Mouse (Mus musculus) erythroid progenitor cell, adult 5-6 weeks (primary cell): ENCODE results near the gene Prkab1. TPM values are rescaled to one million over a fixed set of nuclear protein-coding genes. Genes with fewer than 3 reads are reported as not detected.

Experiments used
- ATAC-seq: replicated peaks from 2 replicates; pipeline ENCODE4 v1.8.0; 2016; ENCODE audit warnings: moderate number of reproducible peaks, mild to moderate bottlenecking, moderate TSS enrichment, inconsistent platforms; ENCODE audit not compliant: poor library complexity, low FRiP score, severe bottlenecking
- total RNA-seq, 2 experiments: library from RNA; stranded (forward) in 1 of 2; stranded (reverse) in 1 of 2; fragments of 150-400 nt in 1 of 2; fragments of 186-747, 209-891 nt in 1 of 2; gene quantifications; 2 replicates each; pipeline versions ENCODE4 v1.2.3 to v1.2.4; 2015 to 2017; ENCODE audit warnings: low replicate concordance in 2 of 2

Prkab1 gene
- total RNA-seq, 2 experiments from 2014 or later = 73.6 to 152 TPM

DNA sequence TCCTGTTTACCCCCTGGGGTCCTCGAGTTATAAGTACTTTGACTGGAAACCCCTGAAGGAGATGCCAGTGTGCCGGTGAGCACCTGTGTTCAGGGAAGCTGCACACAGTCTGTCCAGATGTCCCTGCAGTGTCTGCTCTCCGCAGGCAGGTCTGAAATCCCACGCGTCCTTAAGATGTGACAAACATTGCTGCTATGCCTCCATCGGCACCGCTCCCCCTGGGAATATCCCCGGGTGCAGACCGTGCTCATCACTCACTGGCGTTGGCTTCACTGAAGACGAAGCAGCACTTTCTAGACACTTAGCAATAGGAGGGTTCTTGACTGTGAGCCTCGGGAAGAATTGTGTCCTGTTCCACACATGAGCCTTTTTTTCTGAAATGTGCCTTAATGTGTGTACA lies 37.0 kb downstream of the Prkab1 start:
- no peak for ATAC-seq

DNA sequence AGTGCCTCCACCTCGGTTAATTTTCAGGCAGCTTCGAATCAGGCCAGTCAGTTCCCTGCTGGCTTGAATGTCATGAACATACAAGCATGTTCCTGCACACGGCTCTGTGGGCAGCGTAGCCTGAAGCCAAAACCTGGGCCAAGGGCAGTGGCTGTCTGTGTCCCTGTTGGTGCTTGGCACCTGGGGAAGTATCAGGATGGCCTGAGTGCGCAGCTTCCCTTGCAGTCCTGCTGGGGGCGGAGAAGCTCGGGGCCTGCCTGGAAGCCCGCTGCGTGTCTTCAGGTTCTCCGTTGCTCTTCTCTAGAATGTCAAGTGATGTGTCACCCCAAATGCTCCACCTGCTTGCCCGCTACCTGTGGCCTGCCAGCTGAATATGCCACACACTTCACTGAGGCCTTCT lies 39.2 kb downstream of the Prkab1 start:
- ATAC-seq = no peak

DNA sequence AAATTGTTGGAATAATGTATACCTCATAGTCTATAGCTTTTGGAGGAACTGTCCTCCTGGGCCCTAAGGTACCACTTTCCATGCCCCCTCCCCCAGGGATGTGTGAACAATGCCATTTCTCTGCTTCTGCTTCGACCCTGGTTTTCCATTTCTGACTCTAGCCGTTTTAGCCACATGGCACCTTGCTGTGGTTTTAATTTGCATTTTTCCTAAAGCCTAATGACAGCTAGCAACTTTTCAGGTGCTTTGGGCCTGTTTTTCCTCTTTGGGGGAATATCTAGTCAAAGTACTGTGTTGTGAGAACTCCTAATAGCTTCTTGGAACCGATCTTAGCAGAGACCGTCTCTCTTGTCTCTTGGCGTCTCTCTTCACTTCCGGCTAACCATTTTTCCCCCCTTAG lies 39.9 kb downstream of the Prkab1 start:
- ATAC-seq = no peak

DNA sequence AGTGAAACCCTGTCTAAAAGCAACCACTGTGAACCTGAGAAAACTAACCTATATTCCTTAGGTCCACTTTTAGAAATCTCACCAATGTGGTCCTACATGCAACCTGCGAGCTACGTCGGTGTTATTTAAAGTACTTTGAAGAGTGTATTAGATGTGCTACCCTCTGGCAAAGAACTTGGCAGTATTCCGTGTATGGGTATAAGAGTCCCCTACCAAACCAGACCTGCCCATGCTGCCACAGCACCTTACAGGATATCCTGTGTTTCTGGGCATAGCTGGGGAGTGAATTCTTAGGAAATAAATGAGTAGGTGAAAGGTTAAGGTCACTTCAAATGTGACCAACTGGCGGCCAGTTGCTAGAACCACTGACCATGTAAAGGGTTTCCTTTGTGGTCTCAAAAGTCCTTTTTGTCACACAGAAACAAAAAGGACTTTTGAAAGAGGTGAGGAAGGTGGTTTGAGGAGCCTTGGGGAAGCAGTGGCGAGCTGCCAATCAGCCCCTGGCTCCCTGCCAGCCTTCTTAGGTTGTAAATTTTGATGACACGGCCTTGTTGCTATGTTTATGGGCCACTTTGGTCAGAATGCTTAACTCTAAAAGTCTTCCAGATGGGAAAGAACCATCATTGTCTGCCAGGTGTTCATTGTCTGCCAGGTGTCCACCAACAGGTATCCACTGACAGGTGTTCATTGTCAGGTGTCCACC lies 41.5 kb downstream of the Prkab1 start:
- no peak for ATAC-seq

DNA sequence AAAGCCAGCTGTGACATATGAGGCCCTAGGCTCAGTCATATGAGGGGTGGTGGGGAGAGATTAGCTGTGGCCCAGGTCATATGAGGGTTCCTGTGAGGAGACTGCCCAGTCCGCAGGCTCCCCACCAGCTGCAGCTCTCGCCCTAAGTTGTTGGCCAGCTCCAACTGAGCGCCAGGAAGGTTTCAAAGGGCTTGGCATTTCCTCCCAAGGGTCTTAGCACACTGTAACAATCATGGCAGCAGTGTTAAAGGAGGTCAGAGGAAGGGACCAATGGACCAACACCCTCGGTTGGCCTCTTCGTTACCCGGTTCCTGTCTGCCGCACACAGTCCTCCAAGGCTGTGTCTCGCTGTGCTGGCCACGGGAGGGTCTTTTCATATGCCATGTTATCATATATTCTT lies 43.8 kb downstream of the Prkab1 start:
- no peak for ATAC-seq

DNA sequence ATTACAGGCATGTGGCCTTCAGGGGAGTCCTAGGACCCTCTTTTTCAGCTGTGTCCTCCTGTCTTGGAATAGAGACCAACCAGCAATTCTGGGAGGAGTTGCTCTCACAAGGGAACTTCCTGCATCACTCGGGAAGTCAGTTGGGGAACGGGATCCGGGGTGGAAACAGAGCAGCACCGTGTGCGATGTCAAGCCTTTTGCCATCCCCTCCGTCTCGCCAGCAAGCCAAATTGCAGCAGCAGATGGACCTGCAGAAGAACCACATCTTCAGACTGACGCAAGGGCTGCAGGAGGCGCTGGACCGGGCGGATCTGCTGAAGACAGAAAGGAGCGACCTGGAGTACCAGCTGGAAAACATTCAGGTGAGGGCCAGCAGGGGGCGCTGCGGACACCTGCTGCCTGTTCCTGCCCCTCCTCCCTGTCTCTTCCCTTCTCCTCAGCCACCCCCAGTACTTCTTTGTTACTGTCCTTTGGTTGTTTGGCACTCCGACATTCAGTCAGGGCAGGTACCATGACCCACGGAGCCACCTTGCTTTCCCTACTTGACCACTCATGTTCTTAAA lies 45.1 kb downstream of the Prkab1 start:
- 0 out of 2 replicates have a peak, but pooled peaks have one; percentile 18 for ATAC-seq

DNA sequence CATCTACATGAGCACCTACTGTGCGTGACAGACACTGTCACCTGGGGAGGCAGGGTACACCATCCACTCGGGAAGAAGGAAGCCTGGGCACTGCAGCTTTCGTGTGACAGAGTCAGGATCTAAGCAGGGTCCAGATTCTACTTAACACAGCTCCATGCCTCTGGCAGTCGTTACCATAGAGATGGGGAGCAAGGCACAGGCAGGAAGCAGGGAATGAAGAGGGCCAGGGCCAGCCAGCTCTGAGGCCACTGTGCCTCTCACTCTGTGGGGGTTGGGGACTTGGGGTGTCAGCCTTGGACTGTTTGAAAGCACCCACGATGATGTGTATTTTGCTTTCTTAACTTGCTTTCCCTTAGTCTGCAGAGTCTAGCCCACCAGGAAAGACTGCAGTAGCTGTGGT lies 46.1 kb downstream of the Prkab1 start:
- ATAC-seq = no peak

DNA sequence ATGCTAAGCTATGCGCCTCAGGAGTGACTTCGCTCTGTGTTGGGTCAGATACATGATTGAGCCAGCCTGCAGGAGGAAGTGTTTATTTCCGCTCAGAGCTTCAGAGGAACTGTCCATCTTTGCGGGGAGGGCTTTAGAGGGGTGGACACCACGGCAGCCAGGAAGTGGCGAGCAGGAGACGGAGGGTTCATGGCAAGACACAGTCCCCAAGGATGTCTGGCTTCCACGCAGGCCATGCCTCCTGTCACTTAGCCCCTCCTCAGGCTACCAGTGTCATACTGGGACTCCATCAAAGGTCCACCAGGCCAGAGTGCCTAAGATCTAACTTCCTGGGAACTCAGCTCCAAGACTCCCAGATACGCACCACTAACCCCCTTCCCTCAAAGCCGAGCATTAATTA lies 46.6 kb downstream of the Prkab1 start:
- no peak for ATAC-seq

DNA sequence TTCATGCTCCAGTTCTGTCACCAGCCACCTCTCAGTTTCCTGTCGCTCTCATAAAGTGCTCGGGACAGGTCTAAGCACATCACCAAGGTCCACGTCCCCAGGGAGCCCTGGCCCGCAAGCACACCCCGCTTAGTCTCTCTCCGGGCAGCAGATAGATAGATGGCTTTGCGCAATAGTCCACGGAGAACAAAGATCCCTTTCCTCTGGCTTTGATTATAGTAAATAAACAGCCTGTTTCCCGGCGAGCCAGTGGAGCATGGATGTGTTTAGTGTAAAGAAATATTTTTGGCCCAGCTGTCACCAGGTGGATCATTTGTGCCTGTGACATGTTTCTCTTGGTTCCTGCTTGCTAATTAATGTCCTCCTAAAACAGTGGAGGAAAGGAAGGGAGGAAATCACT lies 47.0 kb downstream of the Prkab1 start:
- ATAC-seq = no peak

DNA sequence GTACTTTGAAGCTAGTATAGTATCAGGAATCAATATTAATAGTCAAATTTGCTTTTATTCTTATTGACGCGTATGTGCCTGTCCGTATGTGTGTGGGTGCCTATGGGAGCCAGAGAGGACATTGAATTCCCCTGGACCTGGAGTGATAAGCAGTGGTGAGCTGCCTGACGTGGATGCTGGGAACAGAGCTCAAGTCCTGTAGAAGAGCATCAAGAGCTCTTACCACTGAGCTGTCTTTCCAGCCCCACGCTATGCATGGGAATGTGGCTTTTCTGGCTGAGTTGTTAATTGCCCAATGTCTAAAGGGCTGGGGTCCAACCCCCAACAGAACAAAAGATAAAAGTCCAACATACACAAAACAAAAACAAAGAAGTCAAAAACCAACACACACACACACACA lies 47.9 kb downstream of the Prkab1 start:
- ATAC-seq = no peak

DNA sequence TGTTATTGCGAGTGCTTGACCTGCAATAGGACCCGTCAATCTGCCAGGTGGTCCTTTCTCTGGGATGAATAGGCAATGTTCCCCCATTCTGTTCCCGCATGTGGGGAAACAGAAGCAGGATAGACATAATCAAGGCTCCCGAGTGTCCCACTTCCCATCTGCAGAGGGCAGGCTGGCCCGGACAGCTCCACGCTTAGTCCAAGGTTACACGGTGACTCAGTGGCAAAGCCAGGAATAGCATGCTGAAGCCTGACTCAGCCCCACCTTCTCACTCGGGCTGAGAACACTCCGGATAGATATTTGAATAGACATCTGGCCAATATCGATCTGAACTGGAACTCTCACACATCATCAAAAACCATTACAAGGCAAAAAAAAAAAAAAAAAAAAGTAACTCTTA lies 48.6 kb downstream of the Prkab1 start:
- ATAC-seq = no peak

DNA sequence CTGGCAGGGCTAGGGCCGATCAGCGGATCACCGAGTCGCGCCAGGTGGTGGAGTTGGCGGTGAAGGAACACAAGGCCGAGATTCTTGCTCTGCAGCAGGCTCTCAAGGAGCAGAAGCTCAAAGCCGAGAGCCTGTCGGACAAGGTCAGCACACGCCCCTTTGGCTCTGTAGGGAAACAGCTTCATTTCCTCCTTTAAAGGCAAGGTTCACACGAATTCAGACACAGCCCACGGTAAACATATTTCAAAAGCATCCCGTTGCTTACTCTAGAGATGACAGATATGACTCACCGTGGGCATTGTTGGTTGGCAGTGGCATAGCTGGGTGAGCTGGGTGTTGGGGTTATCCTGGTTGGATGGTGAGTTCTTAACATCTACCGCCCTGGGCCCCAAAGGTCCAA lies 53.1 kb downstream of the Prkab1 start:
- no peak for ATAC-seq

Other genes starting within 250 kb of the Prkab1 start
- 133 and 146 TPM in 2 replicates for gene Cit, start 179.2 kb downstream of the Prkab1 start, total RNA-seq (2015; ENCODE audit: low replicate concordance)
- 411 and 513 TPM in 2 replicates for gene Cit, start 179.2 kb downstream of the Prkab1 start, total RNA-seq (2017; ENCODE audit: low replicate concordance)
- gene Tmem233, start 58.7 kb upstream of the Prkab1 start, total RNA-seq (2015; ENCODE audit: low replicate concordance) = not detected in 2 replicates
- not detected in 2 replicates for gene Tmem233, start 58.7 kb upstream of the Prkab1 start, total RNA-seq (2017; ENCODE audit: low replicate concordance)